Mouse (Mus musculus) bone marrow, adult 2 months (tissue): ENCODE data around the gene Ttn.

Experiments
- CTCF ChIP-seq: fragments of 200-500 bp; IDR thresholded peaks from 2 replicates; pipeline ENCODE4 v1.5.1; 2011; ENCODE audit warnings: low read length, control low read depth; ENCODE audit not compliant: control insufficient read depth, insufficient read depth
- POLR2A ChIP-seq: fragments of 200-500 bp; IDR thresholded peaks from 2 replicates; pipeline ENCODE4 v1.6.1; 2011; ENCODE audit warnings: low read depth, mild to moderate bottlenecking, control low read depth, low read length, borderline replicate concordance; ENCODE audit not compliant: control insufficient read depth

DNA sequence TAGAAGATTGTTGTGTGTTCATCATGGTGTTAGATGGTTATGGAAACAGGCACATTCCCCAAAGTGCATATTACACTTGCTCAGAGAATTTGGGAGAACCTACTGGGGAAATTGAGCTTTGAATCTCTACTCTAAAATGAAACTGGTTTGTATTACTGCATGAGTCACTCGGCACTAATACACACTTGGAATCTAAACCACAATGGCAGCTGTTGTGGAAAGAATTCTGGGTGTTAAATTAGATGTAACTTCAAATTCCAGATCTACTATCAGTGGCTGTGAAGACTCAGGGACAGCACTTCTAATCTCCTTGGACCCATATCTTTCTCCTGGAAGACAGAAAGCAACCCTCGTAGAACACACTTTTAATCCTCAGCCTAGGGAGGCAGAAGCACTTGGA is 38.3 kb upstream of the Ttn start:
- TF ChIP-seq POLR2A (no peak), CTCF (no peak)
